Mouse (Mus musculus) left cerebral cortex, postnatal 36 days (tissue): ENCODE measurements at regions not wholly inside any gene's neighbourhood (a gene's known extent, or its start where the extent isn't known, plus 50 kb on each side); places are given as distances from the start of the nearest gene placed in this dataset.

Experiments used
- DNase-seq, 2 experiments: peaks; one replicate each; pipeline ENCODE4 v3.0.0; 2021 to 2022; ENCODE audit warnings: low spot score in 2 of 2, mixed read lengths in 1 of 2
- intact Hi-C: fragments of 180-260 bp; cut with DNase I; formaldehyde crosslinking; loops from one replicate; pipeline ENCODE4 v1.15.1; 2025

DNA sequence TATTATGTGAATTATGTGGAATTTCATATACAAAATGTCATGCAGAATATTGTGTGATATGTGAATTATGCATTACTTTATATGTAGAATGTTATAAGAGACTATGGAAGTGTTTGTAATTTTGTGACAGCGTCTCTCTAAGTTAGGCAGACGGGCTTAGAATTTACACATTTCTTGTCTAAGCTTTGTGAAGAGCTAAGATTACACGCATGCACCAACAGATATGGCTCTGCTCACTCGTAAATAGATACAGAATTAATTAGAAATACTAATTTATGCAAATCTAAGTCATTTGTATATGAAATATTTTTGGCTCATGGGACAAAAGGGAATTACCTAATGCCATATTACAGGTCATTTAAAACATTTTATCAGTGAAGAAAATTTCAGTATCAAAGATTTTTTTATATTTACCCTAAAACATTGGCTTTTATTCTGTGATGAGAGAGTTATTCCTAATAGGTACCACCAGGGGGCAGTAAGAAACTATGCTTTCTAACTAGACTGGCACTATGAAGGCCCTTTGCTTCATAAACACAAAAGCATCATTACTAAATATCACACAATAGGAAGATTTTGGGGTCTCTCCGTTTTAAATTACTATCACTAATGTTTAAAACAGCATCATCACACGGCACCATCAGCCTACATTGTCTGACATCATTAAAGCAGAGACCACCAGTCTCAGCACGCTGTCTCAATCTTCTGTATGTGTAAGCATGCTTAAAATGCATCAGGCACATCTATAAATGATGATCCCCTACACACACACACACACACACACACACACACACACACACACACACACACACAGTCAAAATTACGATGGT, 203.8 kb upstream of the Chl1 start:
- intact Hi-C loops, result loop anchor here (1.0 to 5.0 kb wide), 2 partner anchors 206 to 377 kb away; partner anchors contain the start of gene Chl1
- no peak for DNase-seq

DNA sequence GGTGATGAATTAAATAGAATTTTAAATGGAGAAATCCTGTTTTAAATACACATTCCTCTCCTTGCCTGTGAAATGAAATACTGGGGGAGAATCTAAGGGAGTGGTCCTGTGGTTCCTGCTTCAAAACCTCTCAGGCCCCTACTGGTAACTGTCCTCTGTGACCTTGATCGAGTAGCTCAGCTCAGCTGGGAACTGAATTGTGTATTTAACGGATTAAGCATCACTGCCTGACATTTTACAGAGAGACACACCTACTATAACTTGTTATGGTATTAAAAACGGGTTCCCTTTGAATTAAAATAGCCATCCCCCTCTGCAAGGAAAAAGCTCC, 203.2 kb upstream of the Chl1 start:
- DNase-seq, result no peak
- intact Hi-C loops, result loop anchor here (5.0 kb wide), 1 partner anchor 205 kb away; the partner anchor contains the start of gene Chl1

- no peak for DNase-seq
- intact Hi-C loops, result no loop called here
Observed at GRCm38 (mm10) chr6:103312149-103312548, 198.2 kb upstream of the Chl1 start.

DNA sequence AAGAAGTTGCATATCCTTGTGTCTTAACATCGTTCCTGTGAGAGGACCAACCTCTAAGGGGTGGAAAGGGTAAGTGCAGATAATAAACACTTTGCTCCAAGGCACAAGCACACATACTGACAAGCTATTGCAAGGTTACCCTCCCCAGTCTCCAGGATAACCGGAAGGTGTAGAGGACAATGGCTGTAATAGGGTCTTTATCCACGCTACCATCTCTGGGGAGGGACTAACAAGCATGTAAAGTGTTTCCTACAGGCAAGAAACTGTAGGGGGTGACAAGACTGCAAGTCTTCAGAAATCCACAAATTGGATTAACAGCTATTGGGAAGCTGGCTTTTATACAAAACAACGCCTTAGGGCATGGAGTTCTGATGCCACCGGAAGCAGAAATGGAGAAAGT, 197.5 kb upstream of the Chl1 start:
- no peak for DNase-seq
- intact Hi-C loops, result no loop called here

GRCm38 (mm10) chr6:103318081-103318480, 192.3 kb upstream of the Chl1 start:
- DNase-seq, result no peak
- intact Hi-C loops, result no loop called here

DNA sequence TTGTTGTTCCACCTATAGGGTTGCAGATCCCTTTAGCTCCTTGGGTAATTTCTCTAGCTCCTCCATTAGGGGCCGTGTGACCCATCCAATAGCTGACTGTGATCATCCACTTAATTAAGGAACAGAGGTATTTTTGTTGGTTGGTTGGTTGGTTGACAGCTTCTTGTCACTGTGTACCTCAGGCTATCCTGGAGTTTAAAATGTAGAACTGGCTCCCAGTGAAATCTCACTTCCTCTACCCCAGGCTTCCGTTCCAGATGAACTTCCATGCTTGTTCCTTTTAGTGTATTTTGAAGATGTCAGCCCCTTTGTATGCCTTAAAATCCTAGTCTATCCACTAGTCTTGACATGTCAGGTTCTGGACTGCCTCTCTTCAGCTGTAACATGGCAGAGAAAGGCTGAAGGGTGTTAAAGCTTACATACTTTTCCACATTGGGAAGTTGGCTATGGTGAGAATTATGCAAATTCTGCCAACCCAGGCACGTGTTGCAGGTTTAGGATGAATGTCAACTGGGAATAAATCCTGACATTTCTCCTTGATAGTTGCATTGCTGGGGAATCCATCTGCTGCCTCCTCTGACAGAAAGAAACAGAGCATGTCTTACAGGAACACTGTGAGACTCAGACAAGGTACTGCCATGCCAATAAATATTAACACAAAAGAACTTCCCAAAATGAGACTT, 191.6 kb upstream of the Chl1 start:
- DNase-seq, result no peak
- intact Hi-C loops, result no loop called here

DNA sequence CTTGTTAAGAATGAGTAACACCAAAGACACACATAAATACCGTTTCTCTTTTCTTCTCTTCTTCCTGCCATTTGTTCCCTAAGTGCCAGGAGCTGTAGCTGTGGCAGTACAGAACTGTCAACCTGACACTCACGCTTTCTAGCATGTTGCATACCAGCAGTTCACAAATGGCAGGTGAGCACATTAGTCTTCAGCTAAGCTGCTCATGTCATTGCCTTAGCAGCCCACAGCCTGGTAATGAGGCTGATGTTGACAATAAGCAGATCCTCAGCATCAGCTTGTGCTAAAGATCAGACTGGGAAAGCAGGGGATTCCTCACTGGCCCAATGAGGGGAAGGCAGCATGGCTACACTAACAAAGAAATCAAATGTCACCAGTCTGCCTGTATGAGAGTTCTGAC, 190.4 kb upstream of the Chl1 start:
- no peak for DNase-seq
- intact Hi-C loops, result no loop called here

DNA sequence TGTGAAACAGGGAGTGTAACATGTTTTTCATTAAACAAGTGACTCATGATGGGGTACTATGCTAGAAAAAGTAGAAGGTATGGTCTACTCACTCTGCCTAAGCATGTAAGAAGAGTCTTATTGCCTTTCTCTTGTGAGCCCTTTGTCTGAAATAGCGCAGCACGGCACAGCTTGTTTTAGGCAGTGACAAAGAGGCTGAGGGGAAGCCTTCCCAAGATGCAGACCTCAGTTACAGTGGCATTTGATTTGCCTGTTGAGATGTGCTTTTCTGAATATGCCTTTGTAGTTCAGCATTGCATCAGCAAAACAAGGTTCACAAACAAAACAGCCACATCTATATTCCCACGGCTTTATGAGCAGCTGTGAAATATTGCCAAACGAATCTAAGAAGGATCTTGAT, 189.8 kb upstream of the Chl1 start:
- intact Hi-C loops, result no loop called here

DNA sequence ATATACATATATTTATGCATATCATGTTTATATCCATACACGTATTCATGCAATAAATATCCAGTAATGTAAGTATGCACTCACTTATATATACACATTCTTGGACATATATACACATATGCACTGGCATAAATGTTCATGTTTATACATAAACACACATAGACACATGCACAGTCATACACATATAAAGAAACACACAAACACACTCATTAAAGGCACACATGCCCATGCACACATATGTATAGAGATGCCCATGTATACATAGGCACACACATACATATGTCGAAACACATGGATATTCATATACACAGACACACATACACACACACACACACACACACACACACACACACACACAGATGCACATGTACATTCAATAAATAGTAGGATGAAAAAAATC, 189.3 kb upstream of the Chl1 start:
- no peak for DNase-seq
- intact Hi-C loops, result no loop called here

More for the DNA sequence above, 189.8 kb upstream of the Chl1 start:
- no peak for DNase-seq

GRCm38 (mm10) chr6:103322442-103322841, 187.9 kb upstream of the Chl1 start:
- intact Hi-C loops, result no loop called here
- DNase-seq, result no peak

GRCm38 (mm10) chr6:103335683-103336082, 174.7 kb upstream of the Chl1 start:
- no peak for DNase-seq
- intact Hi-C loops, result no loop called here

GRCm38 (mm10) chr6:103339961-103340732, 170.2 kb upstream of the Chl1 start:
- intact Hi-C loops, result no loop called here
- DNase-seq, result no peak

GRCm38 (mm10) chr6:103343515-103343914, 166.9 kb upstream of the Chl1 start:
- DNase-seq, result no peak
- intact Hi-C loops, result no loop called here

- intact Hi-C loops, result no loop called here
- no peak for DNase-seq
Observed at GRCm38 (mm10) chr6:103344413-103344812, 166.0 kb upstream of the Chl1 start.

DNA sequence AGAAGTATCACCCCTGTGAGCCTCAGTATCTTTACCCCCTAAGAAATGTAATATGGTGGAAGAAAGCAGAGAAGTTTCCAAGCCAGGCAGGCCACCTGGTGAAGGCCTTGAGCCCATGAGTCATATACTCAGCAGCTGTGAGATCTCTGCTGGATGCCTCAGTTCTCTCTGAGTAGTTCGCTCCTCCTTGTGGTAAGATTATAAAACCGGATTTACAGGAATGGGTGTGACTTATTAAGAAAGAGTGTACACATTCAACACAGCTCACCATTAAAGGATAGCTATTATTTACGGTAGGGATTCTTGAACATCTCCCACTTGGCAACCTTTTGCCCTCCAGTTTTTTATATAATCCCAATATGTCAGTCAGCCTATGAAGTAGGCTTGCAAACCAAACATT, 165.2 kb upstream of the Chl1 start:
- DNase-seq, result no peak
- intact Hi-C loops, result no loop called here

GRCm38 (mm10) chr6:103352405-103353124, 157.8 kb upstream of the Chl1 start:
- DNase-seq, result no peak
- intact Hi-C loops, result no loop called here

GRCm38 (mm10) chr6:103353346-103353745, 157.0 kb upstream of the Chl1 start:
- intact Hi-C loops, result no loop called here
- DNase-seq, result no peak

- DNase-seq, result no peak
- intact Hi-C loops, result no loop called here
Observed at GRCm38 (mm10) chr6:103366782-103367491, 143.4 kb upstream of the Chl1 start.

DNA sequence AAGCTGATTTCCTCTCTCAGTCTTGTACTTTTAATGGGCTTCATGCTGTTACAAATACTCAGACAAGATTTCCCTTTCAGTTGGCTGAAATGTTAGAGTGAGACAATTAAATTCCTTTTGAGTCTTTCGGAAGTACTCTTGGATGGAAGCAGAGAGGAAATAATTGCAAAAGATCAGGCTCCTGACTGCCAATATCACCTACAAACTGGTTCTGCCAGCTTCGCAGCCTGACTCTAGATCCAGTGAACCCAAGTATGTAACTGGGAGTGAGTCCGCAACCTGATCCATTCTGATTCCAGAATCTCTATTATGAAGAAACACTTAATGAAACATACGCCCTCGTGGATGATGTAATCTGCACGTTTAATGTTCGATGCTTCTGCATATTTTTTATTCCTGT, 135.4 kb upstream of the Chl1 start:
- intact Hi-C loops, result no loop called here
- DNase-seq, result no peak
